Mouse (Mus musculus) G1E (cell line): Measurements from ENCODE around the gene Ipo11.

ENCODE experiments used
- CTCF ChIP-seq: IDR thresholded peaks from 2 replicates; pipeline ENCODE4 v1.5.1; 2012; ENCODE audit warnings: low read depth, low read length, inconsistent platforms, mixed read lengths
- GATA1 ChIP-seq: IDR thresholded peaks from 2 replicates; pipeline ENCODE4 v1.6.1; 2012; ENCODE audit warnings: borderline replicate concordance, low read length, inconsistent platforms, mixed read lengths
- GATA2 ChIP-seq: IDR thresholded peaks from 2 replicates; pipeline ENCODE4 v1.6.1; 2012; ENCODE audit warnings: low read depth, low read length, inconsistent platforms, borderline replicate concordance
- POLR2AphosphoS5 ChIP-seq: IDR thresholded peaks from 2 replicates; pipeline ENCODE4 v1.6.1; 2012; ENCODE audit warnings: low read depth, low read length, inconsistent platforms; ENCODE audit not compliant: insufficient replicate concordance
- TAL1 ChIP-seq: conservative IDR thresholded peaks from 2 replicates; pipeline ENCODE4 v1.6.1; 2012; ENCODE audit warnings: low read depth, low read length, inconsistent platforms, mixed read lengths

- TF ChIP-seq GATA1 (no peak), CTCF (no peak), GATA2 (no peak), TAL1 (no peak), POLR2AphosphoS5 (no peak)
Measured at GRCm38 (mm10) chr13:106941211-106941976, 4.6 kb upstream of the Ipo11 start.
